Mouse (Mus musculus) ES-CJ7 (cell line): ENCODE measurements around the gene Ttc25.
"Not testable (repeated sequence)": the region's sequence is repeated elsewhere in the genome, so short reads cannot be mapped to it uniquely, and the experiment has no call there.

Source experiments
- DNase-seq: peaks from one replicate; pipeline ENCODE4 v3.0.0; 2011; ENCODE audit warnings: low read depth, low spot score

Gene Ttc25

GRCm38 (mm10) chr11:100570430-100571201 is 25.2 kb downstream of the Ttc25 start:
- peak; percentile 73 for DNase-seq

GRCm38 (mm10) chr11:100571202-100571567 is 25.8 kb downstream of the Ttc25 start:
- DNase-seq, result no peak

- no peak for DNase-seq
These were observed 28.8 kb downstream of the Ttc25 start for GRCm38 (mm10) chr11:100574188-100574587.

- peak; percentile 61 for DNase-seq
These were observed 29.5 kb downstream of the Ttc25 start, which contains the start of gene Cnp for GRCm38 (mm10) chr11:100574708-100575483. Gene Cnp, plus strand, starts transcription at chr11:100574904.

GRCm38 (mm10) chr11:100575484-100575855 is 30.1 kb downstream of the Ttc25 start:
- no peak for DNase-seq

- DNase-seq, result peak; percentile 43
These were observed 30.8 kb downstream of the Ttc25 start for GRCm38 (mm10) chr11:100576256-100576655.

- no peak for DNase-seq
These were observed 32.6 kb downstream of the Ttc25 start for GRCm38 (mm10) chr11:100577852-100578599.

- DNase-seq, result no peak
These were observed 33.9 kb downstream of the Ttc25 start for GRCm38 (mm10) chr11:100579116-100579799.

- no peak for DNase-seq
These were observed 34.9 kb downstream of the Ttc25 start for GRCm38 (mm10) chr11:100580275-100580674.

- DNase-seq, result no peak
These were observed 36.3 kb downstream of the Ttc25 start for GRCm38 (mm10) chr11:100581756-100582155.

- not testable (repeated sequence) for DNase-seq
These were observed 37.0 kb downstream of the Ttc25 start for GRCm38 (mm10) chr11:100582413-100582812.

GRCm38 (mm10) chr11:100582836-100583235 is 37.4 kb downstream of the Ttc25 start:
- no peak for DNase-seq

- no peak for DNase-seq
These were observed 39.2 kb downstream of the Ttc25 start for GRCm38 (mm10) chr11:100584561-100584961.

- DNase-seq, result no peak
These were observed 39.7 kb downstream of the Ttc25 start for GRCm38 (mm10) chr11:100585148-100585547.

GRCm38 (mm10) chr11:100588462-100588861 is 43.1 kb downstream of the Ttc25 start:
- DNase-seq, result no peak

GRCm38 (mm10) chr11:100592346-100593046 is 47.1 kb downstream of the Ttc25 start:
- no peak for DNase-seq

GRCm38 (mm10) chr11:100594608-100595007 is 49.2 kb downstream of the Ttc25 start:
- no peak for DNase-seq

- DNase-seq, result no peak
These were observed 50.1 kb downstream of the Ttc25 start for GRCm38 (mm10) chr11:100595533-100595932.

GRCm38 (mm10) chr11:100598074-100598473 is 52.7 kb downstream of the Ttc25 start:
- DNase-seq, result no peak

- DNase-seq, result no peak
These were observed 56.0 kb downstream of the Ttc25 start for GRCm38 (mm10) chr11:100601372-100601771.

- DNase-seq, result no peak
These were observed 57.7 kb downstream of the Ttc25 start for GRCm38 (mm10) chr11:100603155-100603554.
